Mouse (Mus musculus) cerebellum, adult 9-10 months (tissue): ENCODE data around the gene Sept9.

Source experiments
- DNase-seq: peaks from one replicate; pipeline ENCODE4 v3.0.0; 2022

Sept9 gene

DNA sequence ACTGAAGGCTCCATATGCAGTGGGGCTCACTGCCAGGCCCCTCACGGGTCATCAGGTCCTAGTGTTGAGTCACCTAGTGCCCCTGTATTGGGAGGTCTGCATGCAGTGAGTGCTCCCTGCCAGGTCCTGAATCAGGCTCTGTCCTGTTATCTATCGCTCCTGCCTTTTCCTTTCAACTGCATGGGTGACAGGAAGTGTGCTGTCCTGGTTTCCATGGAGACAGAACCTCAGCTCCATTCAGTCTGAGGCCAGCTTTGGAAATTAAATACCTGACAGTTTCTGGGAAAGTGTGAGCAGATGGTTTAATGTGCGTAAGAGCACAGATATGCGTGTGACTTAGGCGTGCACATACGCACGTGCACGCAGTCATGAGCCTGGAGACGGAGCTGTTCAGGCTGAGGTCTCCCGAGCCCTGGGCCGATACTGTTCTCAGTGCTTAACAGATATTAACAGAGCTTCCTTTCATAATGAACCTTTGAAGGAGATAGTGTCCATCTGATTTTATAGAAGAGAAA lies 49.3 kb downstream of the Sept9 start:
- no peak for DNase-seq

DNA sequence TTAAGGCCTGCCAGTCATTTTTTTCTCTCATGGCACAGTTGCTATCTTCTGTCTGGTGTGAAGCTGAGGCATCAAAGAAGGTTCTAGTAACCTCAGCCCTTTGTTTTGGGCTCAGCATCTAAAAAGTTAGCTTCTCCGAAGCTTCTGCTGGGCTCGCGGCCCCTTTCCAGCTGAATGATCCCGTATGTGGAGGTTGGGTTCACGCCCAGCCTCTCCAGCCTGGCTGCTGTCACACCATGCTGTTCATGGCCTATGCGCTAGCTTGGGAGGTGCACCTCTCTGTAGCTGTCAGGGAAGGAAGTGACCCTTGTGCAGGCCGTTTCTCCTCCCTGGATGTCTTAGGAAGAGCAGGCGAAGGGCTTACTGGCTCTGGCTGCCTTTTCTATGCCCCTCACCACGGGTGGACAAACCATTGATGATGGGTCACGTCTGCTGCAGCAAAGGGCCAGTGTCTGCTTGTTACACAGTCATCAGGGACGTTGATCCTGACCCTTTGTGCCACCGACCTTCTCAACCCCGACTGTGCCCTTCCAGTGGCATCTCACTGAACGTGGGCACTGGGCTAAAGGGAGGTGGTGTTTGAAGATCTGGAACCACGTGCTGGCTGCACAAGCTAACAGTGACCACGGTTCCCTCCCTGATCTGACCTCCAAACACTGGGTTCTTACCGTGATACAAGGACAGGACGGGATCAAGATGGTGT lies 50.0 kb downstream of the Sept9 start:
- no peak for DNase-seq

DNA sequence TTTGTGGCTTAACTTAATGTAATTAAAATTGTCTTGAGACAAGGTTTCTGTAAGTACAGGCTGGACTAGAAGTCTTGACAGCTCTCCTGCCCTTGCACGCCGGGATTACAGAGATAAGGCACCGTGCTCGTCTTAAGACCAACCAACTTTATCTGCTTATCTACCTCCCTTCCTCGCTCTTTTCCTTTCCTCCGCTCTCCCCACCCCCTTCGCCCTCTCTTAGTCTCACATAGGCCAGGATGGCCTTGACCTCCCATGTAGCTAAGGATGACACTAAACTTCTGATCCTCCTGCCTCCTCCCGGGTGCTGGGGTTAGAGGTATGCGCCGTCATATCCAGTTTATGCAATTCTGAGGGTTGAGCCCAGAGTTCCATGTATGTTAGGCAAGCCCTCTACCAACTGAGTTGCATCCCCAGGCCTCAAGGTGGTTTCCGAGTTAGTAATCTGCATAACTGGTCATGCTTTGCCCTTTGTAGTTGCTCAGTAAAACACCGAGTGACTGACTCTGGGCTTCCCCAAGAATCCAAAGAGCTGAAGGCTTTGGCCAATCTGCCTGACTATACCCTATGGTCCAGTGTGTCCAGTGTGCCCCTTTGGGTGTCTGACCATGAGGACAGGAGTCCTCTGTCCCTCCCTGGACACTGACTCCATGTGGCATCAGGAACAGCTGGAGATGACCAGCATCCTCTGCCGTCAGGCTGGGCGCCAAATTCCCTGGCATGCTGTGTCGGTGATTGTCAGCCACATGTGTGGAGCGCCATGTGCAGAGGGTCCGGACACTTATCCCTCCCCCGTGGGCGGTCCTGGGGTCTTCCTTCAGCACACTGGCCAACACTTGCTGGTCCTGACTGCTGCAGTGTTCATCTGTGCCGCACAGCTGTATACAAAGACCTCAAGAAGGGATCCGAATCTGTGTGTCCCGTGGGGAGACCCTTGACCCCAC lies 50.8 kb downstream of the Sept9 start:
- no peak for DNase-seq

DNA sequence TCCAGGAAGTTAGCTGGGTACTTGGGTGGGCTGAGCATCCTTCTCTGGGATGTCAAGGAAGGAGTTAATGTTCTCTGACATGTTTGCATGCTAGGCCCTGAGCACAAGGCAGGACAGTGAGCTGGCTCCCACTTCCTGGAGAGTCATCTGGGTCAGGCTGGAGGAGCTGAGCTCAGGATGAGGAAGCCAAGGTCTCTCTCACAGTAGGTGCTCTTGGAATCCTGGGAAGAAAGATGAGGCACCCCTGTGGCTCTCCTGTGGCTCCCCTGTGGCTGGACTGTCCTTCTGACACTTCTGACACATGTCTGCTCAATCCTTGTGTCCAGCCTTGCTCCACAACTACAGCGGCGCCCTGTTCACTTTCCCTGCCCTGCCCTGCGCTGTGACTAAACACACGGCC lies 52.3 kb downstream of the Sept9 start:
- no peak for DNase-seq

DNA sequence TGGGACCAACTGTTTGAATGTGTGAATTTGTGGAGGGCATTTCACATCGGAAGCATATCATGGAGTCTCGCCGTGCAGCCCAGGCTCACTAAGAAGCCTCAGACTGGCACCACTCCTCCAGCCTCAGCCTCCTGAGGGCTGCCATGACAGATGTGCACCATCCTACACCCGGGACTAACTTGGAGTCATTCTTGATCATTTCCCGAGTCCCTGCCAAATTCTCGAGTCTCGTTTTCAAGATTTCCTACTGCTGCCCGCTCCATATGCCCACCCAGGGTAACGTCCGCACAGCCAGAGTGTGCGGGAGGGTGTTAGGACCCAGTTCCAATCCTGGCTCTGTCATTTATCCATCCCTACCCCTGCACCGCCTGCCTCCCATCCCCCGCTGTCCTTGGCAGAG lies 53.4 kb downstream of the Sept9 start:
- DNase-seq = no peak

DNA sequence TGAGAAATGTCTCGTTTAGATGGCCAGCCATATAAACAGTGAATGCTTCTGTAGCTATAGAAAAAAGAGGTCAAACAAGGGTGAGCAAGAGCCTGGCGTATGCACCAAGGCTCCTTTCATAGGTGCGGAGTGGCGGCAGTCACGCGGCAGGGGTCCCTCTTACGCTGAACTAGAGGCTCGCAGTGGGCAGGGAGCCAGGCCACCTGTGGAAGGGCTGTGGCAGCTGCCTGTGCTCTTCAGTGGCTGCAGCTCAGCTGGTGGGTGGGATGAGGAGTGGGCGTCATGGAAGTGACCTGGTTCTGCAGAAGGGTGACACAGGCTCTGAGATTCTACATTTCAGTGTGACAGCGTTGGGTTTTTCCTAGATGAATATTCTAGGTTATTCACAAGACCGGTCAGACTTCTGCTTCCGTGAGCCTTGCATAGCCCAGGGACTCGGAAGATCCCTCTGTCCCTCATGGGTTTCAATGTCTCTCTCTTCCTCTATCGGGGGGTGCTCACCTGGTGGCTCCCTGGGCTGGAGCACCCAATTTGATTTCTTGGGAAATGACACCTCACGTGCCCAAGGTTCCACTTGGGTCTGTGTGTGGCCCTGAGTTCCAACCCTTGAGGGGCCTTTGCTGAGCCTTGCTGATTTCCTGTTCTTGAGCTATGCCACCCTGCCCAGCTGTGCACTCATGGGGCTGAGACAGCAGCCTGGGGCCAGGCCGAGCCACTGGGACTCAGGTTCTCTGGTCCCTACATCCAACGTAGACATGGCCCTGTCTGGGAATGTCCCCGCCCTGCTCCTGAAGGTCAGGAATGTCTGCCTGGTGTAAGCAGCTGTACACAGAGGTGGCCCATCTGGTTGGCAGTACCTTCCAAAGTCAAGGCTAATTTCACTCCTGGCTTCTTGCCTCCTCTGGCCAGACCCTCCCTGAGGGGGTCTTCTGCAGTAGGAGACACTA lies 55.0 kb downstream of the Sept9 start:
- DNase-seq = no peak

DNA sequence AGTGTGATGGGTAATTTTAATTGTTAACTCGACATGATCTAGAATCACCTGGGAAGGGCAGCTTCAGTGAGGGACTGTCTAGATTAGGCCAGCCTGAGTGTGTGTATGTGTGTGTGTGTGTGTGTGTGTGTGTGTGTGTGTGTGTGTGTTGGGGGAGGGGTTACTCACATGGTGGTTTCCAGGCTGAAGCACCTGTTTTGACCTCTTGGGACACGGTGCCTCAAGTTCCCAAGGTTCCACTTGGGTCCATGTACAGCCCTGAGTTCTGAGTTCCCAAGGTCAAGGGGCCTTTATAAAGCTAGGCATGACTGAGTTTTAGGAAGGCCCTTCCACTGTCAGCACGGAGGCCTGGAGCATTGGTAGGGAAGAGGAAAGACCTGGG lies 55.6 kb downstream of the Sept9 start:
- no peak for DNase-seq

DNA sequence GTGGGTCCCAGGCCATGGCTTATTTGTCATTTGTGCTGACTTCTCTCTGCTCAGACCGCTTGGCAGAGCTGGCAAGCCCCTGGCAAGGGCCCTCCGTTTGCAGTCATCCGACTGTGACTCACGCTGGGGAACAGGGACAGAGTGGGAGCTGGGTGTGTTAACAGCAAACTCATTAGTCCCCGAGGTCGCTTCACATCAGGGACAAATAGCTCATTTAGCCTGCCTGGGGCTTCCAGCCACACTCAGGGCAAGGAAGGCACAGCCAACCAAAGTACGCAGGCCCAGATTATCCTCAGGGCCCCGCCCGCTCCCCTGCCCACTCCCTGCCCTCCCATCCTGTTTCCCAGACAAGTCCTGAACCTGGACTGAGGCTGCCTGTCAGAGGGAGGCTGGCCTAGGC lies 56.6 kb downstream of the Sept9 start:
- no peak for DNase-seq

DNA sequence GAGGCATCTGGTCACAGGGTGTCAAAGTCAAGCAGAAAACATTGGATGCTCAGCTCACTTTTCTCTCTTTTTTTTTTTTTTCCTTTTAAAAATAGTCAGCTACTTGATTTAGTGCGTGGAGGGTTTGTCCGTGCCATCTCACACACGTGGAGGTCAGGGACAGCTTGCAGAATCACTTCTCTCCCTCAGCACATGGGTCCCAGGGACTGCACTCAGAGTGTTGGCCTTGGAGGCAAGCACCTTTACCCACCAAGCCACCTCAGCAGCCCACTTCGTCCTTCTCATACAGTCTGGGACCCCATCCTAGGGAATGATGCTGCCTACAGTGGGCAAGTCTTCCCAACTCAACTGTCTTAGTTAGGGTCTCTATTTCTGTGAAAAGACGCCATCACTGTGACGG lies 57.4 kb downstream of the Sept9 start:
- DNase-seq = no peak

DNA sequence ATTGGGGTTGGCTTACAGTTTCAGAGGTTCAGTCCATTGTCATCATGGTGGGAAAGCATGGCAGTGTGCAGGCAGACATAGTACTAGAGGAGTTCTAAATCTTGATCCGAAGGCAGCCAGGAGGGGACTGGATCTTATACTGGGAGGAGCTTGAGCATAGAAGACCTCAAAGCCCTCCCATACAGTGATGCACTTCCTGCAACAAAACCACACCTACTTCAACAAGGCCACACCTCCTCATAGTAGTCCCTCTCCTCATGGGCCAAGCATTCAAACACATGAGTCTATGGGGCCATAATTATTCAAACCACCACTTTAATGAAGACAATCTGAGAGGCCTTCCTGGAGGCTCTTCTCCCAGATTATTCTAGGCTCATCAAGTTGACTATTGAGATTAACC lies 57.8 kb downstream of the Sept9 start:
- DNase-seq = no peak

DNA sequence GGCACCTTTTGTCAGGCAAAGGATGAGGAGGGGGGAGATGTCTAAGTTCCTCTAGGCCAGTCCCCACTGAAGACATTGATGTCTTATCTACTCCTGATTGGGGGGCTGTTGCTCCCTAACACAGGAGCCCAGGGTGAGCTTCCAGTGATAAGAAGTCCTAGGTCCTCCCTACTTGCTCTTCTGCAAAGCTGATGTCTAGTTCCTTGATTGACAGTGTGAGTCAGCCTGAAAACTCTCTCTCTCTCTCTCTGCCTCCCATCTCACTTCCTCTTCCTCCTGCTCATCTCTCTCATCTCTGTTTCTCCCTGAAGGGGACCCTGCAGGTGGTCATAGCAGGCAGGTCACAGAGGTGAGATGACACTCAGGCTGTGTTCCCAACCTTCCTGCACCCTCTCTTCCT lies 58.4 kb downstream of the Sept9 start:
- no peak for DNase-seq

DNA sequence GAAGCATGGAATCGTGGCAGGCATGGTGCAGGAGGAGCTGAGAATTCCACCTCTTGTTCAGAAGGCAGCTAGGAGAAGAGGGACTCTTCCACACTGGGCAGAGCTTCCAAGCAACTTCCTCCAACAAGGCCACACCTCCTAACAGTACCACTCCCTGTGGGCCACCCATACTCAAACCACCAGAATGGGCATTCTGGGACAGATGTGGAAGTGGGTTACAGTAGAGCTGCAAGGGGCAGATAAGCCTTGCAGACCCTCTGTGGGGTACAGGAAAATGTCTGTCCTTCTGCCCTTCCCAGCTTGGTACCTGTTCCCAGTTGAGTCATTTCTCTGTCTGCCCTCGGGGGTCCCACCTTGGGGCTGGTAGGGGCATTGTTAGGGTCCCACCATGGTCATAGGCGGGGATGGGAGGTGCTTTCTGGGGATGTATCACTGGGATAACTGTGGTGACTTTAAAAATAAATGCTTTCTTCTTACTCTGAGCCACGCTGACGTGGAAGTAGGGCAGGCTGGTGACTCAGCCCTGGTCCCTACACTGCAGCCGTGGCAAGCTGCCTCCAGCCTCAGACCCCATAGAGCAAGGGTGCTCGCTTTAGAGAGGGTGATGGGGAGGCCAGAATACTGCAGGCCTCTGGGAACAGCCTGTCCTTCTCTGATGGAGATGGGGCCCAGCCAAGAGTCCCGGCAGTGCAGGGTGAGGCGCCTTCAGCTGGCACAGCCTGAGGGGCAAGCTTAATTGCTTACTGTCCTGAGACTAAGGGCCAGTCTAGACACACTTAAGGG lies 59.9 kb downstream of the Sept9 start:
- DNase-seq = no peak

DNA sequence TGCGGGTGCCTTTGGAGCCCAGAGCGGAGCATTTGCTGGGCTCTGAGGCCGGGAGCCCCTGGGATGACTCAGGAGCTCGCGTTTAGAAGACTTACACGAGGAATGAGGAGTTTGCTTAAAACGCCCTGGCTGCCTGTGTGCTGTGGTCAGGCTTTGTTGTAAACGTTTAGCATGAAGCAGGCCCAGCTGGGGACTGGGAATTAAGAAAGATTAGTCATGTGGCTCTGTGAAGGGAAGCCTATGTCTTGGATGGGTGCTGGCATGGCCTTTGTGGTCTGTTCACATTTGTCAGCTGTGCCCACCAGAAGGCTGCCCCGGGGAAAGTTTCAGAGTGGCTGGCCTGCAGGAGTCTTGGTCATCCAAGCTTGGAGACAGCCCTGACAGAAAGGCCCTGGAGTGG lies 61.2 kb downstream of the Sept9 start:
- no peak for DNase-seq

DNA sequence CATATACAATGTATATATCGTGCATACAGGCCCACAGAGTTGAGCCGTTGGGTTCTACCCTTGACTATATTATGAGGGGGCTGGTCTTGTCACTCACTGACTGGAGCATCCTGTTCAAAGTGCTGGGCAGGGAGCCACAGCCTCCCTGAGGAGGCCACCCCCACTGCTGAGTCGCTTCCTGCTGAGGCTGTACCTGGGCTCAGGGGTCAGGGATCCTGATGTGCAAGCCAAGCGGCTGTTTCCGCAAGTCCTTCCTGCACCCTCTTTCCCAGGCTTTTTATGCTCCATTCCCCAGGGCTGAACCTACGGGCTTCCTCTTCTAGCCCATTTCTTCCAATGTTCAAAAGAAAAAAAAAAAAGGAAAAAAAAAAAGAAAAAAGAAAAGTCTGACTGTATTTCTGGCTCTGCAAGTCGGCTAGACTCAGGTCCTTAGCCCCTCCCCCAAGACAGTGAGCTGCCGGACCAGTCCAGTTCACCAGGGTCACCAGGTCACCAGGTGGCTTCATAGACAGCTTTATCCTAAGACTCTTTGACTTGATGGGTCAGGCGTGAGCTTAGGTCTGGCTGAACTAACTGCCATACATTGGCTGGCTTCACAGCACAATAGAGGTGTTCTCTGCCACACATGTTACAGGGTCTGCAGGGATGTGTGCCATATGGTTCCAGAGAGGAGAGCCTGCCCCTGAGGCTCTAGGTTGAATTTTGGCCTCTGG lies 63.8 kb downstream of the Sept9 start:
- no peak for DNase-seq

DNA sequence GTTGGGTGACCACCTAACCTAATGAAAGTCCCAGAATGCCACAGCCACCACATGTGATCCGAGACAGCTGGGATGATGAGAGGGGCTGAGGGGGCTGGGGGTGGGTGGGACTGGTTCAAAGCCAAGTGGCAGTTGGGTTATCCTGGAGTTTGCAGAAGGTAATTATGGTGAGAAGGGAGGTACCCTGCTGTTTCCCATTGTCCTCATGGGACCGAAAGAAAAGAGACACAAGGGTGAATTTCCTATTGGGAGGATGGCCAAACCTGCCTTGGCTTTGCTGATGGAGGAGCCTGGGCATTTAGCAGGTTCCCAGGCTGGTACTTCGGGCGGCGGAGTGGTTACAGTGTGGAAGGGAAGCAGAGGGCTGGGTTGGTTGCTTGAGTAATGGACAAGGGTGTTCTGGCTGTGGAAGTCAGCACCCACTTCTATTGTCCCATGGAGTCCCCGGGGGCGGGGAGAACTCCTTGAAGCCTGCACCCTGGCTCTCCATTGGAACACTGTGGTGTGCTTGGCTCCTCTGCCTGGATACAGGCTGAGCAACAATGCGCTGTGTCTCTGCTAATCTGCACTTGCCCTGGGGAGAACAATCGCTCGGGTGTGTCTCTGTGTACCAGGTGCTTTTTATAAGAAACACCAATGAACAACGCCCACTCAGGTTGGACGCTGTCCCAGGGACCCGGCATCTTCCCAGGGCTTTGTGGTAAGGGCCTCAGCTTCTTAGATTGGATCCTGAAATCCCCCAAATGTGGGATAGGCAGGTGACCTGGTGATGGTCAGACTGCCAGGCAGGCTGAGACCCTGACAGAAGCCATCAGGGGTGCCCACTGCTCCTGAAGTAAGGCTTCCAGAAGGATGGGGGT lies 64.9 kb downstream of the Sept9 start:
- DNase-seq = no peak

DNA sequence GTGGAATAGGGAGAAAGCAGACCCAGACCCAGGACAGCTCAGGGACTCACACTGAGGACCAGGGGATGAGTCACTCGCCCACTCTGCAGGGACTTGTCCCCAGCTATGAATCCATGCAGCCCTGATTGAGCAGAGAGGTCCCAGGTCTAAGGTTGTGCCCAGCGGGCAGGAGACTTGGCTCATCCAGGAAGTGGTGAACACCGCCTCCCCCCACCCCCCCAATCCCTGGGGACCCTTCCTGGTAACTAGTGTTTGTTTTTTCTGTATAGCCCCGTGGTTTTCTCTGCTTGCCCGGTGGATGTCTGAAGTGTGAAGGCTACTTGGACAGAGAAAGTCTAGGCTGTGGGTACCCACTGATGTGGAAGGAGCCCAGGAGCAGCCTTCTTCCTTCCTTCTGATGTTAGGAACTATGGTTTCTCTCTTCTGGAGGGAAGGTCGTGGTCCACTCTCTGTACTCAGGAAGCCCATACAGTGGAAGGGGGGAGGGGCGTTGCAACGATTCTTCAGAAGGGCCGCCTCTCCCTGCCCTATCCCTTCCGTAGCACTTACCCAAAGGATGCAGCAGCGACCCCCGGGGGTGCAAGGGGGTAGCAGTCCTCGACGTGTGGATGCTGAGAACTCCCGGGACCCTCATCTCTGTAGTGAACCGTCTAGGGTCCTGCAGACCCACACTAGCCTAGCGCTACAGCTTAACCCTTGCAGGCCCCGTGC lies 66.0 kb downstream of the Sept9 start:
- DNase-seq = no peak

DNA sequence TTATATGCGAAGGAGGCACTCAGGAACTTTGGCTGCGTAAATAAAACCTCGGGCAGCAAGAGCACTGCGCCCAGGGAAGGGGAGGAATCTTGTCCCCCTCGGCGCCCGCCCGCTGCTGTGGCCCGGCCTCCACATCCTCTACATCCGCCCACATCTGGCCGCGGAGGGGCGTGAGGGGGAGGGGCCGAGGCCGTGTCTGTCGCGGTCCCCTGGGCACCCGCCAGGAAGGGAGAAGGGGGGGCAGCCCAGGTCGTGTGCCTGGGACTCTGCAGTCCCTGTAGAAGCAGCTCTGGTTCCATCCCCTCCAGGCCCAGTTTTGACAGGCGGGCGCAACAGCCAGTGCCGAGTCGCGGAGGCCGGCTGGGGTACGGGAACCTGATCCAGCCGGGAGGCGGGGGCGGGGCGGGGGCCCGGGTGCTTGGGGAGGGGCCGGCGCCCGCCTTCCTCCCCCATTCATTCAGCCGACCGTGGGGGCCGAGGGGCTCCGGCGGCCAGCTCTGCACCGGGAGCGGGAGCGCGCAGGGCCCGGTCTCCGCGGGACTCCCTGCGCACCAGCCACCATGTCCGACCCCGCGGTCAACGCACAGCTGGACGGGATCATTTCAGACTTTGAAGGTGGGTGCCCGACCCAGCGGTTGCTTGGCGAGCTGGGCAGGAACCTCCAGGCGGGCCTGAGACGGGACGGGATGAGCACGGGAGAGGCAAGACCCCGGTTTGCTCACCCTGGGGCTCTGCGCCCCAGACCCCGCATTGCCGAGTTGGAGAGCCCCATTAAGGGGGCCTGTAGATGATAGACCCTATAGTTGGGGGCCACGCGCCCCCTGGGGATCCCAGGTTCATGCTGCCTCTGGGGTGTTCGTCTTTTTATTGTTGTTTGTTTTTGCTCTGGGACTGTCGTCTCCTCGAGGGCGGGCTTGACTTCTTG lies 66.8 kb downstream of the Sept9 start:
- DNase-seq = no peak

DNA sequence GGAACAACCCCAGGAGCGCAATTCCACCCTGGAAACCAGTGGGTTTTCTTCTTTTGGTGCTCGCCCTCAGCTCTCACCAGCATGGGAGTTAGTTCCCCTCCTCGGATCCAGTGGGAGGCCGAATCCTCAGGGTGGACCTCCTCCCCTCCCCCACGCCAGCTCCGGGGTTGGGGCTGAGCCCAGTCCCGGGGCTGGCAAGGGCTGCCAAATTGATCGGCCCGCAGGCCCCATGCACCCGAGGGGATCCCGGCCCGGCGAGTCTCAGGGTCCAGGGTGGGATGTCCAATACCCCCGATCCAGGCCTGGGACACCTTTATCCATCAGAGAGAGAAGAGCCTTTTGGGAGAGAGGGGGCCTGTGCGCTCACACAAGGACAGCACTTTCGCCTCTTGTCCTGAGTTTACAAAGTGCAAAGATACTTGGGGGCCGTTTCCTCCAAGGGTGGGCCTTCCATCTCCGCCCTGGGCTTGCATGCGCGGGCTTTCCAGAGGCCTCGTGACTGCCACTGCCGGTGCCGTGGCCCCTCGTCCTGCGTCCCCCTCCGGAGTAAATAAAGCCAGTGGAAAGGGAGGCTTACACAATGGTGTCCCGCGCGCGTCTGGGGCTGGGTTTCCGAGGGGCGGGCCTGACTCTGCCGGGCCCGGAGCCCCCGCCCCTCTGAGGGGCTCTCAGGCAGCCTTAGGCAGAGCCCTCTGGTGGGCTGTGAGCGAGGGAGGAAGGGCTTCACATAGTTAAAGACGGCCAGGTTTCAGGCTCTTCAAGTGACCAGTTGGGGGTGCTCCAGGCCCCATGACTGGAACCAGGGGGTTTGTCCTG lies 67.7 kb downstream of the Sept9 start:
- no peak for DNase-seq
